Mouse (Mus musculus): ENCODE data around the gene Prmt1. TPM values are rescaled to one million over a fixed set of nuclear protein-coding genes. Genes with fewer than 3 reads are reported as not detected.

Gene Prmt1
- polyA plus RNA-seq, 1 experiment from 2014 or later, result 186 TPM

DNA sequence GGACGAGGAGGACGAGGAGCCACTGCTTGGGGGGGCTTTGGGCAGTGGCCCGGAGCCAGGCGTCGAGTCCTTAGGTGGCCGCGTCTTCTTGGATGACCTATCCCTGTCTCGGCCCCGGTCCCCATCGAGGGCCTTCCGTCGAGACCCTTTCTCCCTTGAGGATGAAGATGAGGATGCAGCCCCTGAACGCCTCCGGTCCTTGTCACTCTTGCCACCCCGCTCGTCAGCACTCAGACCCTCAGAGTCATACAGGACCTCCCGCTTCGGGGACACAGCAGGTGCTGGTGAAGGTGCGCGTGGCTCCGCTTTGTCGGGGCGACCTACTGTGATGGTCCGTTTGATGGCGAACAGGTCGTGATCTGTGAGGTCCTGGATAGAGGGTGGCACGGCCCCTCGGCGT, 20.8 kb upstream of the Prmt1 start:
- Histone ChIP-seq H3K4me3 (ENCODE audit: low read depth, low read length) (no peak overlapping the region), H3K9me3 (ENCODE audit: control insufficient read depth, low read length) (no peaks in the 10 kb centered on the region), H3K27ac (ENCODE audit: low read depth, low read length) (no peak overlapping the region), H3K36me3 (ENCODE audit: control insufficient read depth, insufficient read depth, low read length) (peaks cover 84% of the 10 kb centered on the region), H3K9ac (ENCODE audit: low read depth, low read length) (no peak overlapping the region), H3K4me1 (replicated peaks; ENCODE audit: control insufficient read depth, insufficient read depth, low read length) (no peaks in the 10 kb centered on the region), H3K27me3 (replicated peaks; ENCODE audit: control insufficient read depth, insufficient read depth, low read length) (no peaks in the 10 kb centered on the region), H3K4me2 (no peak overlapping the region)
- WGBS, result 95% methylated on average over 29 of the region's 29 CpGs
- DNase-seq (ENCODE audit: low spot score) (no peak), ATAC-seq (replicated peaks; ENCODE audit: low FRiP score) (no peak)

DNA sequence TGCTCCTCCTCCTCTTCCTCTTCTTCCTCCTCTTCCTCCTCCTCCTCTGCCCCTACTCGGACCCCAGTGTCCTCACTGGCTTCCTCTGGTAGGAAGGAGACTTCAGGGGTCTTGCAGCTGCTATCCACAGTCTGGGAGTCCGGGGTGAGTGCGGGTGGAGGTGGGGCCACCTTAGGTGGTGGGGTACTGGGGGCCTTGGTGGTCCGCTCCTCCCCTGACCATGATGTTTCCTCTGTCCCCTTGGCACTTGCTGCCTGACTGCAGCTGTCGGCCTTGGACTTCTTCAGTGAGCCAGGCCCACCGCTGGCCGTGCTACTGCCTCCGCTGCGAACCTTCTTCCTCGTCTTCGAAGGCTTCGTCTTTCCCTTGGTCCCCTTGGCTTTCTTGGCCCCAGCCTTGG, 20.1 kb upstream of the Prmt1 start:
- no peak overlapping the region for H3K9ac ChIP-seq (ENCODE audit: low read depth, low read length)
- H3K27me3 ChIP-seq (replicated peaks; ENCODE audit: control insufficient read depth, insufficient read depth, low read length), result no peaks in the 10 kb centered on the region
- no peaks in the 10 kb centered on the region for H3K4me1 ChIP-seq (replicated peaks; ENCODE audit: control insufficient read depth, insufficient read depth, low read length)
- no peak overlapping the region for H3K4me2 ChIP-seq
- H3K36me3 ChIP-seq (ENCODE audit: control insufficient read depth, insufficient read depth, low read length), result peaks cover 84% of the 10 kb centered on the region
- ATAC-seq (replicated peaks; ENCODE audit: low FRiP score) (no peak), DNase-seq (ENCODE audit: low spot score) (no peak)
- H3K9me3 ChIP-seq (ENCODE audit: control insufficient read depth, low read length), result no peaks in the 10 kb centered on the region
- no peak overlapping the region for H3K27ac ChIP-seq (ENCODE audit: low read depth, low read length)
- 88% methylated on average over 12 of the region's 12 CpGs for WGBS
- H3K4me3 ChIP-seq (ENCODE audit: low read depth, low read length), result no peak overlapping the region

DNA sequence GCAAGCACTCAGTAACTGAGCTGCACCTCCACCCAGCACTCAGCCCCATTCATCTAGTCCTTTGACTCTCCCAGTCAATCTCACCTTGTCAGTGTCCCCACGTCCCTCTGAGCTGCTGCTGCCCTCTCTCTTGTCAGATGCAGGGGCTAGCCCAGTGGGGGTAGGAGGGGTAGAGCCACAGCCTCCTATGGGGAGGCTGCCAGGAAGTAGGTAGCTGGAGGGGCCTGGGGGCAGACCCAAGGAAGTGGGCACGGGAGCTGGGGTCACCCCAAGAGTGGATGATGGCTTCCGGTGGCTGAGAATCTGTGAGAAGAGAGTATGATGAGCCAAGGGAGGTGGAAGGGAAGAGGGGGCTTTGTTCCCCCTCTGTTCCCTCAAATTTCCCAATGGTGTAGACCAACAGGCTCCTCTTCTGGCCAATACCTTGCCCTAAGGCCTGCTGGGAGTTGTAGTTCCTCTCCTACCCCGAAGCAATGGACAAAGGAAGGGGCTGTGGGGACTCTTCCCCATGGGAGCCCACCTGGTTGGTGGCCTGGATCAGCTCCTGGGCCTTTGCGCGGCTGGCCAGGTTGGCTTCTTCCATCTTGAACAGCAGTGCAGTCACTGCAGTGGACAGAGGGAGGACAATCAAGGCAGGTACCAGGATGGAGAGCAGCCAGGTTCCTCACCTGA, 19.1 kb upstream of the Prmt1 start:
- no peak for DNase-seq (ENCODE audit: low spot score)
- Histone ChIP-seq H3K27me3 (replicated peaks; ENCODE audit: control insufficient read depth, insufficient read depth, low read length) (no peaks in the 10 kb centered on the region), H3K4me3 (ENCODE audit: low read depth, low read length) (no peak overlapping the region), H3K27ac (ENCODE audit: low read depth, low read length) (no peak overlapping the region), H3K4me2 (no peak overlapping the region), H3K4me1 (replicated peaks; ENCODE audit: control insufficient read depth, insufficient read depth, low read length) (peaks cover 3% of the 10 kb centered on the region; the same call in 1 of the 2 replicates), H3K9me3 (ENCODE audit: control insufficient read depth, low read length) (no peaks in the 10 kb centered on the region), H3K9ac (ENCODE audit: low read depth, low read length) (no peak overlapping the region), H3K36me3 (ENCODE audit: control insufficient read depth, insufficient read depth, low read length) (peaks cover 91% of the 10 kb centered on the region)
- ATAC-seq (replicated peaks; ENCODE audit: low FRiP score), result no peak
- WGBS, result 88% methylated on average over 6 of the region's 6 CpGs

DNA sequence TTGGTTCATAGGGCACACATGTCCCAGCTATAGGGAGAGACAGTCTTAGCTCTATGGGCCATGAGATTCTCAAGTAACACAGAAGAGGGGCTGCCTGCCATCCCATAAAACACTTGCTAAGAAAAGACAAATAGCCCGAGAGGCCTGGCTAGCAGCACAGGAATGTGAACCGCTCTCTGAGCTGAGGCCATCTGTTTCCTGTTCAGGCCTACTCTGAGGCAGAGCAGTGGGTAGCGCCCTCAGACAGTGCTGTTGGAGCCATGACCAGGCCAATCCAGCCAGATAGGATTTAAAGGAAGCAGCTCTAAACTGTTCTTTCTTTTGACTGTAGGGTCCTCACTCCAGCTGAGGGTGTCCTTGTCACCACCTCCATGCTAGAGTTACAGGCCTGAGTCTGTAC, 18.2 kb upstream of the Prmt1 start:
- Histone ChIP-seq H3K9me3 (ENCODE audit: control insufficient read depth, low read length) (no peaks in the 10 kb centered on the region), H3K4me1 (replicated peaks; ENCODE audit: control insufficient read depth, insufficient read depth, low read length) (peaks cover 5% of the 10 kb centered on the region), H3K4me2 (no peak overlapping the region), H3K27me3 (replicated peaks; ENCODE audit: control insufficient read depth, insufficient read depth, low read length) (no peaks in the 10 kb centered on the region), H3K36me3 (ENCODE audit: control insufficient read depth, insufficient read depth, low read length) (peaks cover 91% of the 10 kb centered on the region), H3K9ac (ENCODE audit: low read depth, low read length) (no peak overlapping the region), H3K4me3 (ENCODE audit: low read depth, low read length) (no peak overlapping the region), H3K27ac (ENCODE audit: low read depth, low read length) (no peak overlapping the region)
- WGBS, result 49% methylated on average over 3 of the region's 3 CpGs
- DNase-seq (ENCODE audit: low spot score) (no peak), ATAC-seq (replicated peaks; ENCODE audit: low FRiP score) (no peak)

DNA sequence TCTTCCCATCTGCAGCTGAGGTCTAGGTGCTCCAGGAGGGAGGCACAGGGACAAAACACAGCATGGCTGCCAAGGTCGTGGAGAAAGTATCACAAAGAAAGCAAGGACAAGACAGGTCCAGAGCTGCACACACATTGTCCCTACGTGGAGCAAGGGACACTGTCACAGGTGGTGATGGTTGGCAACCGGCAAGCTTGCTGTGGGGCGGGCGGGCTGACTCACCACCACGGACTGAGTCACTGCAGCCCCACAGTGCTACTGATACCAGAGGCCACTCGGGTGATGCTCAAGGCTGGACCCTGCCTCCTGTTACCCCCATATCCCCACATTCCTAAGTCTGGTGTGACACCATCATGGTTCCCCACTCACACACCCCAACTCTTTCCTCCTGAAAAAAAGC, 16.1 kb upstream of the Prmt1 start:
- 78% methylated on average over 7 of the region's 7 CpGs for WGBS
- H3K4me2 ChIP-seq, result no peak overlapping the region
- H3K9ac ChIP-seq (ENCODE audit: low read depth, low read length), result no peak overlapping the region
- peaks cover 20% of the 10 kb centered on the region for H3K4me1 ChIP-seq (replicated peaks; ENCODE audit: control insufficient read depth, insufficient read depth, low read length)
- no peak for DNase-seq (ENCODE audit: low spot score)
- H3K36me3 ChIP-seq (ENCODE audit: control insufficient read depth, insufficient read depth, low read length), result peaks cover 70% of the 10 kb centered on the region
- no peak overlapping the region for H3K4me3 ChIP-seq (ENCODE audit: low read depth, low read length)
- H3K27ac ChIP-seq (ENCODE audit: low read depth, low read length), result no peak overlapping the region
- no peak for ATAC-seq (replicated peaks; ENCODE audit: low FRiP score)
- no peaks in the 10 kb centered on the region for H3K9me3 ChIP-seq (ENCODE audit: control insufficient read depth, low read length)
- no peaks in the 10 kb centered on the region for H3K27me3 ChIP-seq (replicated peaks; ENCODE audit: control insufficient read depth, insufficient read depth, low read length)

DNA sequence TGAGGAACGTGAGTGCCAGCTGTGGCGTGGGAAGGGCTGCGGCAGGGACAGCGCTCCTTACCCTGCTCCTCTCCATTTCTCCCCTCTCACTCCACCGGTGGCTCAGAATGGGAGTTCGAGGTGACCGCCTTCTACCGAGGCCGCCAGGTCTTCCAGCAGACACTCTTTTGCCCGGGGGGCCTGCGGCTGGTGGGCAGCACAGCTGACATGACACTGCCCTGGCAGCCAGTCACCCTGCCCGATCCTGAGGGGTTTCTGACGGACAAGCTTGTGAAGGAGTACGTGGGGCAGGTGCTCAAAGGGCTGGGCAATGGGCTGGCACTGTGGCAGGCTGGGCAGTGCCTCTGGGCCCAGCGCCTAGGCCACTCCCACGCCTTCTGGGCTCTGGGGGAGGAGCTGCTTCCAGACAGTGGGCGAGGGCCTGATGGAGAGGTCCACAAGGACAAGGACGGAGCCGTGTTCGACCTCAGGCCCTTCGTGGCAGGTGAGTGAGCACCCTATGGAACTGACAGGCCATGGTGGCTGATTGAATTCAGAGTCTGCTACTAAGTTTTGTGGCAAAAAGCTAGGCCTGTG, 14.3 kb upstream of the Prmt1 start:
- ATAC-seq (replicated peaks; ENCODE audit: low FRiP score), result no peak
- H3K36me3 ChIP-seq (ENCODE audit: control insufficient read depth, insufficient read depth, low read length), result peaks cover 54% of the 10 kb centered on the region
- H3K9ac ChIP-seq (ENCODE audit: low read depth, low read length), result no peak overlapping the region
- WGBS, result 88% methylated on average over 21 of the region's 21 CpGs
- no peak overlapping the region; the same call in 1 of the 2 replicates for H3K4me3 ChIP-seq (ENCODE audit: low read depth, low read length)
- peak overlapping the region; percentile 8; the same call in 1 of the 2 replicates for H3K27ac ChIP-seq (ENCODE audit: low read depth, low read length)
- H3K9me3 ChIP-seq (ENCODE audit: control insufficient read depth, low read length), result no peaks in the 10 kb centered on the region
- no peaks in the 10 kb centered on the region for H3K27me3 ChIP-seq (replicated peaks; ENCODE audit: control insufficient read depth, insufficient read depth, low read length)
- no peak overlapping the region for H3K4me2 ChIP-seq
- no peak for DNase-seq (ENCODE audit: low spot score)
- peaks cover 29% of the 10 kb centered on the region for H3K4me1 ChIP-seq (replicated peaks; ENCODE audit: control insufficient read depth, insufficient read depth, low read length)

DNA sequence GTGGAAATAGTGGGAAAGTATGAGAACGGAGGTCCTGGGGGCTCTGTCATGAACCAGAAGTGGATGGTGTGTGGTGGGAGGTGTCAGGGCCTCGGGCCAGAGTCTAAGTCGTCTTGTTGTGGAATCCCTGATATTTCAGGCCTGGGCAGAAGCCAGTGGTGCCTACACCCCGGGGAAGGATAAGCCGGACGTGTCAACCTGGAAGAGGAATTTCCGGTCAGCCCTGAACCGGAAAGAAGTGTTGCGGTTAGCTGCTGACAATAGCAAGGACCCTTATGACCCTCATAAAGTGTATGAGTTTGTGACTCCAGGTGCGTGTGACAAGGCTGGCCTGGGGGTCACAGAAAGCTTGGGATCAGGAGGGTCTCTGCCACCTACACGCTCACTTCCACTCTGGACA, 13.4 kb upstream of the Prmt1 start:
- Histone ChIP-seq H3K9ac (ENCODE audit: low read depth, low read length) (peak overlapping the region; percentile 20; the same call in 1 of the 2 replicates), H3K4me1 (replicated peaks; ENCODE audit: control insufficient read depth, insufficient read depth, low read length) (peaks cover 29% of the 10 kb centered on the region), H3K9me3 (ENCODE audit: control insufficient read depth, low read length) (no peaks in the 10 kb centered on the region), H3K4me3 (ENCODE audit: low read depth, low read length) (no peak overlapping the region), H3K27ac (ENCODE audit: low read depth, low read length) (no peak overlapping the region), H3K36me3 (ENCODE audit: control insufficient read depth, insufficient read depth, low read length) (peaks cover 49% of the 10 kb centered on the region), H3K4me2 (peak overlapping the region; percentile 99), H3K27me3 (replicated peaks; ENCODE audit: control insufficient read depth, insufficient read depth, low read length) (no peaks in the 10 kb centered on the region)
- WGBS, result 83% methylated on average over 11 of the region's 11 CpGs
- no peak for ATAC-seq (replicated peaks; ENCODE audit: low FRiP score)
- no peak for DNase-seq (ENCODE audit: low spot score)

DNA sequence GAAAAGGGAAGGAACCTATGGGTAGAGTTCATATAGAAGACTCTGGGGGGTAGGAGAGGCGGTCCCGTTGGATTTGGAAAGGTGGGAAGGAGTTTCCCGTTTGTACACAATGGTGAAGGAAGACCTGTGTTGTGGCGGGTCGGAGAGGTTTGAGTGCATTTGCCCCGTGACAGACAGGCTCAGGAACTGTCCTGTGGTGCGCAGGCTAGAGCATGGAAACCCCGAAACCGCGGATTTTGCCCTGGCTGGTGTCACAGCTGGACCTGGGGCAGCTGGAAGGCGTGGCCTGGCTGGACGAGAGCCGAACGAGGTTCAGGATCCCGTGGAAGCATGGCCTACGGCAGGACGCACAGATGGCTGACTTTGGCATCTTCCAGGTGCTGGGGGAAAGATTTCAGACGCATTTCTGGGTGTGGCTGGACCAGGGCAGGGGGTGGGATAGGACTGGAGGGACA, 12.2 kb upstream of the Prmt1 start, which contains the start of gene Bcl2l12:
TSS of gene Bcl2l12 (minus strand) at position 212 of the 455 bp plus-strand sequence.
- Histone ChIP-seq H3K36me3 (ENCODE audit: control insufficient read depth, insufficient read depth, low read length) (peaks cover 41% of the 10 kb centered on the region), H3K4me1 (replicated peaks; ENCODE audit: control insufficient read depth, insufficient read depth, low read length) (peaks cover 29% of the 10 kb centered on the region), H3K4me3 (ENCODE audit: low read depth, low read length) (peak within 1 kb of the TSS; percentile 80), H3K9me3 (ENCODE audit: control insufficient read depth, low read length) (no peaks in the 10 kb centered on the region), H3K27ac (ENCODE audit: low read depth, low read length) (peak within 1 kb of the TSS; percentile 94), H3K27me3 (replicated peaks; ENCODE audit: control insufficient read depth, insufficient read depth, low read length) (no peaks in the 10 kb centered on the region), H3K4me2 (peak within 1 kb of the TSS; percentile 99), H3K9ac (ENCODE audit: low read depth, low read length) (peak within 1 kb of the TSS; percentile 94)
- ATAC-seq (replicated peaks; ENCODE audit: low FRiP score), result peak; percentile 6; the same call in 1 of the 2 replicates
- 2% methylated on average over 18 of the region's 18 CpGs for WGBS
- DNase-seq (ENCODE audit: low spot score), result peak; percentile 71

Data from liver, embryonic 11.5 days (tissue).